ENCODE assay signal across 11 mouse cellular contexts in genomic region chr4:135666192-135666975, GRCm38 (mm10). TPM values are rescaled to one million over a fixed set of nuclear protein-coding genes. Genes with fewer than 3 reads are reported as not detected.
DNase-seq lines count a peak whose midpoint lies in the region; ATAC-seq and TF ChIP-seq lines count a peak whose summit lies in the region.
"Had no signal": no experiment of that assay in that cellular context is flagged by ENCODE, and none has a peak within 500 bp of the region (broad histone marks: within the 10 kb centered on the region; RNA-seq: fewer than 3 reads in every experiment).

No protein-coding gene starts in this region.

- ATAC-seq in hindbrain, embryonic 14.5 days (ENCODE audit: low FRiP score) = no peak
- no peak for ATAC-seq in hindbrain, embryonic 12.5 days (ENCODE audit: low FRiP score)
- no peak for ATAC-seq in lung, embryonic 14.5 days (ENCODE audit: insufficient read depth)

- H3K27me3 ChIP-seq in hindbrain, embryonic 14.5 days (ENCODE audit: control insufficient read depth, insufficient read depth, low read length) = no peaks in the 10 kb centered on the region
- 0 out of 2 replicates have a peak, but pooled peaks cover 6% of the 10 kb centered on the region for H3K27me3 ChIP-seq in hindbrain, embryonic 12.5 days
- peaks cover 4% of the 10 kb centered on the region; the same call in 1 of the 2 replicates for H3K27me3 ChIP-seq in embryonic facial prominence, embryonic 10.5 days (replicated peaks; ENCODE audit: low read depth, poor library complexity, severe bottlenecking)
- no peaks in the 10 kb centered on the region for H3K27me3 ChIP-seq in lung, embryonic 14.5 days (ENCODE audit: insufficient read depth, low read length)
- no peaks in the 10 kb centered on the region for H3K27me3 ChIP-seq in testis, adult 2 months (ENCODE audit: control insufficient read depth, insufficient read depth, low read length)
- H3K27me3 ChIP-seq: embryonic facial prominence, embryonic 15.5 days; stomach, embryonic 15.5 days had no signal

- 61% methylated on average over 17 of the region's 17 CpGs for WGBS in hindbrain, embryonic 14.5 days
- 61% methylated on average over 17 of the region's 17 CpGs for WGBS in hindbrain, embryonic 12.5 days
- WGBS in embryonic facial prominence, embryonic 10.5 days = 58% methylated on average over 17 of the region's 17 CpGs
- WGBS in lung, embryonic 14.5 days = 51% methylated on average over 17 of the region's 17 CpGs

- H3K4me2 ChIP-seq in hindbrain, embryonic 14.5 days (replicated peaks) = no peak overlapping the region
- H3K4me2 ChIP-seq in hindbrain, embryonic 12.5 days (replicated peaks) = no peak overlapping the region
- H3K4me2 ChIP-seq in lung, embryonic 14.5 days = no peak overlapping the region
- H3K4me2 ChIP-seq: embryonic facial prominence, embryonic 15.5 days; limb, embryonic 12.5 days; stomach, embryonic 15.5 days had no signal

- peak; percentile 82 for TF ChIP-seq CTCF in lung, embryonic 14.5 days (IDR thresholded peaks at IDR 0.05; ENCODE audit: low read depth)
- TF ChIP-seq CTCF in testis, adult 2 months (IDR thresholded peaks at IDR 0.05; ENCODE audit: control insufficient read depth, insufficient read depth, insufficient replicate concordance, low read depth, low read length) = peak; percentile 57; the same call in 1 of the 2 replicates

- no peak overlapping the region for H3K9ac ChIP-seq in hindbrain, embryonic 14.5 days
- H3K9ac ChIP-seq in hindbrain, embryonic 12.5 days = no peak overlapping the region
- no peak overlapping the region for H3K9ac ChIP-seq in lung, embryonic 14.5 days
- H3K9ac ChIP-seq: embryonic facial prominence, embryonic 15.5 days; limb, embryonic 12.5 days; stomach, embryonic 15.5 days had no signal

- no peaks in the 10 kb centered on the region for H3K4me1 ChIP-seq in hindbrain, embryonic 14.5 days (replicated peaks; ENCODE audit: control insufficient read depth, insufficient read depth, low read length)
- H3K4me1 ChIP-seq in hindbrain, embryonic 12.5 days = no peaks in the 10 kb centered on the region
- no peaks in the 10 kb centered on the region; the same call in 1 of the 2 replicates for H3K4me1 ChIP-seq in embryonic facial prominence, embryonic 10.5 days
- no peaks in the 10 kb centered on the region for H3K4me1 ChIP-seq in lung, embryonic 14.5 days (ENCODE audit: insufficient read depth)
- H3K4me1 ChIP-seq in testis, adult 2 months (ENCODE audit: control insufficient read depth, insufficient read depth, low read length) = peaks cover 11% of the 10 kb centered on the region

- H3K4me3 ChIP-seq in hindbrain, embryonic 14.5 days (replicated peaks; ENCODE audit: low read length) = no peak overlapping the region
- H3K4me3 ChIP-seq in hindbrain, embryonic 12.5 days = no peak overlapping the region
- no peak overlapping the region for H3K4me3 ChIP-seq in embryonic facial prominence, embryonic 10.5 days
- no peak overlapping the region for H3K4me3 ChIP-seq in lung, embryonic 14.5 days (ENCODE audit: low read depth, low read length)
- H3K4me3 ChIP-seq in testis, adult 2 months (ENCODE audit: control insufficient read depth, low read depth, low read length) = no peak overlapping the region
- H3K4me3 ChIP-seq: embryonic facial prominence, embryonic 15.5 days; limb, embryonic 12.5 days; stomach, embryonic 15.5 days had no signal

- peak; percentile 59 for DNase-seq in hindbrain, embryonic 14.5 days (ENCODE audit: low spot score)
- peak; percentile 71 to 75 for DNase-seq in B cell, adult 2 months
- DNase-seq in MEL-GATA-1-ER (ENCODE audit: extremely low read depth, low read depth) = peak; percentile 49
- peak; percentile 66 for DNase-seq in embryonic facial prominence, embryonic 10.5 days (ENCODE audit: low spot score)
- DNase-seq in lung, embryonic 14.5 days = peak; percentile 72
- DNase-seq in right cerebral cortex, adult 18-20 months = no peak

- TF ChIP-seq POLR2A in testis, adult 2 months (IDR thresholded peaks at IDR 0.05; ENCODE audit: control insufficient read depth, low read depth, low read length) = no peak

- no peaks in the 10 kb centered on the region for H3K36me3 ChIP-seq in hindbrain, embryonic 14.5 days (replicated peaks; ENCODE audit: control insufficient read depth, insufficient read depth)
- H3K36me3 ChIP-seq in hindbrain, embryonic 12.5 days = no peaks in the 10 kb centered on the region
- no peaks in the 10 kb centered on the region for H3K36me3 ChIP-seq in embryonic facial prominence, embryonic 10.5 days (replicated peaks)
- no peaks in the 10 kb centered on the region for H3K36me3 ChIP-seq in lung, embryonic 14.5 days (ENCODE audit: insufficient read depth)
- no peaks in the 10 kb centered on the region for H3K36me3 ChIP-seq in testis, adult 2 months (ENCODE audit: control insufficient read depth, insufficient read depth, low read length)
- H3K36me3 ChIP-seq: embryonic facial prominence, embryonic 15.5 days; limb, embryonic 12.5 days; stomach, embryonic 15.5 days had no signal

- H3K9me3 ChIP-seq in hindbrain, embryonic 14.5 days (ENCODE audit: control insufficient read depth, low read length) = no peaks in the 10 kb centered on the region
- H3K9me3 ChIP-seq in hindbrain, embryonic 12.5 days (replicated peaks) = no peaks in the 10 kb centered on the region
- H3K9me3 ChIP-seq in embryonic facial prominence, embryonic 10.5 days = no peaks in the 10 kb centered on the region
- no peaks in the 10 kb centered on the region for H3K9me3 ChIP-seq in lung, embryonic 14.5 days (ENCODE audit: low read depth, low read length)
- H3K9me3 ChIP-seq: embryonic facial prominence, embryonic 15.5 days; limb, embryonic 12.5 days; stomach, embryonic 15.5 days had no signal

- H3K27ac ChIP-seq in hindbrain, embryonic 14.5 days = no peak overlapping the region
- H3K27ac ChIP-seq in hindbrain, embryonic 12.5 days = no peak overlapping the region
- no peak overlapping the region for H3K27ac ChIP-seq in embryonic facial prominence, embryonic 10.5 days (replicated peaks)
- H3K27ac ChIP-seq in lung, embryonic 14.5 days (ENCODE audit: low read depth) = no peak overlapping the region
- no peak overlapping the region for H3K27ac ChIP-seq in testis, adult 2 months (ENCODE audit: control insufficient read depth, insufficient read depth, low read depth, low read length)
- H3K27ac ChIP-seq: embryonic facial prominence, embryonic 15.5 days; limb, embryonic 12.5 days; stomach, embryonic 15.5 days had no signal

RNA-seq across cellular contexts. Expression of gene Ifnlr1, which starts 19.7 kb away (rescaled TPM):
- polyA plus RNA-seq in hindbrain, embryonic 14.5 days (2014; fragmentation: Nextera tagmentation; extraction: Ambion mirVana) = 0.25 and 0.54 TPM in 2 replicates
- polyA plus RNA-seq in hindbrain, embryonic 12.5 days (2016; fragmentation: Nextera tagmentation; extraction: Ambion mirVana) = 0.42 and 0.65 TPM in 2 replicates
- 1.0 and 1.1 TPM in 2 replicates for polyA plus RNA-seq in embryonic facial prominence, embryonic 10.5 days (2016; fragmentation: Nextera tagmentation; extraction: Ambion mirVana)
- polyA plus RNA-seq in lung, embryonic 14.5 days (2014; fragmentation: Nextera tagmentation; extraction: Ambion mirVana) = 1.6 and 1.7 TPM in 2 replicates
- 0.43 and 0.67 TPM in 2 replicates for polyA plus RNA-seq in testis, adult 2 months (2012; rRNA removed)
